Mouse (Mus musculus): ENCODE measurements around the gene Iars2. TPM values are rescaled to one million over a fixed set of nuclear protein-coding genes. Genes with fewer than 3 reads are reported as not detected.

The Iars2 gene
- total and polyA plus RNA-seq, 3 experiments: 35.2 to 80.0 (median 71.5) TPM

- WGBS: 72% methylated on average over 3 of the region's 3 CpGs
- Histone ChIP-seq H3K36me3 (ENCODE audit: control insufficient read depth, insufficient read depth, low read length) (no peaks in the 10 kb centered on the region), H3K4me1 (ENCODE audit: control insufficient read depth, insufficient read depth, low read length) (no peaks in the 10 kb centered on the region), H3K79me2 (replicated peaks; ENCODE audit: control insufficient read depth, insufficient read depth, low read length) (no peaks in the 10 kb centered on the region), H3K4me3 (no peak overlapping the region), H3K9ac (ENCODE audit: low read depth, low read length) (no peak overlapping the region), H3K27me3 (ENCODE audit: control insufficient read depth, insufficient read depth, low read length) (no peaks in the 10 kb centered on the region), H3K27ac (no peak overlapping the region)
- DNase-seq: no peak
- intact Hi-C loops (cut with DNase I): no loop called here
- no peak for TF ChIP-seq CTCF (IDR thresholded peaks at IDR 0.05)
- no peak for TF ChIP-seq POLR2A (IDR thresholded peaks at IDR 0.05; ENCODE audit: insufficient read depth, low read depth, low read length)
- no peak for TF ChIP-seq EP300 (IDR thresholded peaks at IDR 0.05; ENCODE audit: insufficient read depth, low read depth, low read length)
These were observed 72.4 kb downstream of the Iars2 start for GRCm38 (mm10) chr1:185256753-185257152.

GRCm38 (mm10) chr1:185255336-185255735, 73.9 kb downstream of the Iars2 start:
- intact Hi-C loops (cut with DNase I): no loop called here
- no peaks in the 10 kb centered on the region for H3K79me2 ChIP-seq (replicated peaks; ENCODE audit: control insufficient read depth, insufficient read depth, low read length)
- H3K4me1 ChIP-seq (ENCODE audit: control insufficient read depth, insufficient read depth, low read length): no peaks in the 10 kb centered on the region
- no peaks in the 10 kb centered on the region for H3K27me3 ChIP-seq (ENCODE audit: control insufficient read depth, insufficient read depth, low read length)
- no peak overlapping the region for H3K9ac ChIP-seq (ENCODE audit: low read depth, low read length)
- TF ChIP-seq POLR2A (IDR thresholded peaks at IDR 0.05; ENCODE audit: insufficient read depth, low read depth, low read length) (no peak), CTCF (IDR thresholded peaks at IDR 0.05) (no peak), EP300 (IDR thresholded peaks at IDR 0.05; ENCODE audit: insufficient read depth, low read depth, low read length) (no peak)
- H3K36me3 ChIP-seq (ENCODE audit: control insufficient read depth, insufficient read depth, low read length): no peaks in the 10 kb centered on the region
- no peak overlapping the region for H3K4me3 ChIP-seq
- 91% methylated on average over 12 of the region's 12 CpGs for WGBS
- no peak overlapping the region for H3K27ac ChIP-seq
- DNase-seq: no peak

- no peak for TF ChIP-seq POLR2A (IDR thresholded peaks at IDR 0.05; ENCODE audit: insufficient read depth, low read depth, low read length)
- no peak for TF ChIP-seq CTCF (IDR thresholded peaks at IDR 0.05)
- TF ChIP-seq EP300 (IDR thresholded peaks at IDR 0.05; ENCODE audit: insufficient read depth, low read depth, low read length): no peak
- Histone ChIP-seq H3K4me1 (ENCODE audit: control insufficient read depth, insufficient read depth, low read length) (no peaks in the 10 kb centered on the region), H3K36me3 (ENCODE audit: control insufficient read depth, insufficient read depth, low read length) (no peaks in the 10 kb centered on the region), H3K9ac (ENCODE audit: low read depth, low read length) (no peak overlapping the region), H3K27ac (no peak overlapping the region), H3K4me3 (no peak overlapping the region), H3K79me2 (replicated peaks; ENCODE audit: control insufficient read depth, insufficient read depth, low read length) (no peaks in the 10 kb centered on the region), H3K27me3 (ENCODE audit: control insufficient read depth, insufficient read depth, low read length) (no peaks in the 10 kb centered on the region)
- no peak for DNase-seq
- 44% methylated on average over 12 of the region's 12 CpGs for WGBS
- intact Hi-C loops (cut with DNase I): no loop called here
These were observed 75.9 kb downstream of the Iars2 start for GRCm38 (mm10) chr1:185253140-185253892.

- Histone ChIP-seq H3K9ac (ENCODE audit: low read depth, low read length) (no peak overlapping the region), H3K27me3 (ENCODE audit: control insufficient read depth, insufficient read depth, low read length) (no peaks in the 10 kb centered on the region), H3K4me1 (ENCODE audit: control insufficient read depth, insufficient read depth, low read length) (no peaks in the 10 kb centered on the region), H3K36me3 (ENCODE audit: control insufficient read depth, insufficient read depth, low read length) (no peaks in the 10 kb centered on the region), H3K4me3 (no peak overlapping the region), H3K79me2 (replicated peaks; ENCODE audit: control insufficient read depth, insufficient read depth, low read length) (no peaks in the 10 kb centered on the region), H3K27ac (no peak overlapping the region)
- TF ChIP-seq POLR2A (IDR thresholded peaks at IDR 0.05; ENCODE audit: insufficient read depth, low read depth, low read length) (no peak), CTCF (IDR thresholded peaks at IDR 0.05) (no peak), EP300 (IDR thresholded peaks at IDR 0.05; ENCODE audit: insufficient read depth, low read depth, low read length) (no peak)
- intact Hi-C loops (cut with DNase I): no loop called here
- WGBS: 90% methylated on average over 3 of the region's 3 CpGs
- DNase-seq: no peak
These were observed 76.8 kb downstream of the Iars2 start for GRCm38 (mm10) chr1:185252351-185252750.

GRCm38 (mm10) chr1:185248728-185249127, 80.5 kb downstream of the Iars2 start:
- no peak for TF ChIP-seq POLR2A (IDR thresholded peaks at IDR 0.05; ENCODE audit: insufficient read depth, low read depth, low read length)
- TF ChIP-seq CTCF (IDR thresholded peaks at IDR 0.05): no peak
- TF ChIP-seq EP300 (IDR thresholded peaks at IDR 0.05; ENCODE audit: insufficient read depth, low read depth, low read length): no peak
- no peak overlapping the region for H3K4me3 ChIP-seq
- H3K9ac ChIP-seq (ENCODE audit: low read depth, low read length): no peak overlapping the region
- H3K4me1 ChIP-seq (ENCODE audit: control insufficient read depth, insufficient read depth, low read length): no peaks in the 10 kb centered on the region
- no peaks in the 10 kb centered on the region for H3K27me3 ChIP-seq (ENCODE audit: control insufficient read depth, insufficient read depth, low read length)
- H3K79me2 ChIP-seq (replicated peaks; ENCODE audit: control insufficient read depth, insufficient read depth, low read length): no peaks in the 10 kb centered on the region
- intact Hi-C loops (cut with DNase I): no loop called here
- DNase-seq: no peak
- 55% methylated on average over 8 of the region's 8 CpGs for WGBS
- H3K27ac ChIP-seq: no peak overlapping the region
- no peaks in the 10 kb centered on the region for H3K36me3 ChIP-seq (ENCODE audit: control insufficient read depth, insufficient read depth, low read length)

- no peak overlapping the region for H3K9ac ChIP-seq (ENCODE audit: low read depth, low read length)
- H3K79me2 ChIP-seq (replicated peaks; ENCODE audit: control insufficient read depth, insufficient read depth, low read length): no peaks in the 10 kb centered on the region
- 92% methylated on average over 20 of the region's 20 CpGs for WGBS
- no peak overlapping the region for H3K27ac ChIP-seq
- intact Hi-C loops (cut with DNase I): no loop called here
- no peaks in the 10 kb centered on the region for H3K27me3 ChIP-seq (ENCODE audit: control insufficient read depth, insufficient read depth, low read length)
- no peaks in the 10 kb centered on the region for H3K36me3 ChIP-seq (ENCODE audit: control insufficient read depth, insufficient read depth, low read length)
- no peak for DNase-seq
- no peak overlapping the region for H3K4me3 ChIP-seq
- H3K4me1 ChIP-seq (ENCODE audit: control insufficient read depth, insufficient read depth, low read length): no peaks in the 10 kb centered on the region
- TF ChIP-seq EP300 (IDR thresholded peaks at IDR 0.05; ENCODE audit: insufficient read depth, low read depth, low read length) (no peak), POLR2A (IDR thresholded peaks at IDR 0.05; ENCODE audit: insufficient read depth, low read depth, low read length) (no peak), CTCF (IDR thresholded peaks at IDR 0.05) (no peak)
These were observed 81.6 kb downstream of the Iars2 start for GRCm38 (mm10) chr1:185247429-185248085.
